Mouse (Mus musculus): Measurements from ENCODE around the gene Gm13691.
A peak's percentile ranks its signal among the peaks of the same experiment; 100 is the strongest.
"Not testable (repeated sequence)": the region's sequence is repeated elsewhere in the genome, so short reads cannot be mapped to it uniquely, and the experiment has no call there.

Gm13691 gene

GRCm38 (mm10) chr2:83990253-83990652 is at the start of gene Gm13691:
Gm13691 (plus strand) TSS chr2:83990553.
- DNase-seq (ENCODE audit: low spot score), result not testable (repeated sequence)

- peak; percentile 63 for DNase-seq (ENCODE audit: low spot score)
These were observed 49.4 kb upstream of the Gm13691 start, which contains the start of gene Zswim2 for GRCm38 (mm10) chr2:83940931-83941361. Zswim2 (minus strand) TSS chr2:83941228.

- no peak for DNase-seq (ENCODE audit: low spot score)
These were observed 49.0 kb upstream of the Gm13691 start for GRCm38 (mm10) chr2:83941378-83941777.

GRCm38 (mm10) chr2:83941792-83942191 is 48.6 kb upstream of the Gm13691 start:
- no peak for DNase-seq (ENCODE audit: low spot score)

GRCm38 (mm10) chr2:83955393-83955792 is 35.0 kb upstream of the Gm13691 start, which contains the start of gene Gm13698:
Gm13698 (plus strand) TSS chr2:83955693.
- DNase-seq (ENCODE audit: low spot score), result not testable (repeated sequence)

GRCm38 (mm10) chr2:83961203-83961602 is 29.1 kb upstream of the Gm13691 start, which contains the start of gene Gm13693:
Gm13693 (plus strand) TSS chr2:83961503.
- not testable (repeated sequence) for DNase-seq (ENCODE audit: low spot score)

- DNase-seq (ENCODE audit: low spot score), result not testable (repeated sequence)
These were observed 23.3 kb upstream of the Gm13691 start, which contains the start of gene Gm13695 for GRCm38 (mm10) chr2:83967013-83967412. Gm13695 (plus strand) TSS chr2:83967313.

- DNase-seq (ENCODE audit: low spot score), result not testable (repeated sequence)
These were observed 17.5 kb upstream of the Gm13691 start, which contains the start of gene Gm13696 for GRCm38 (mm10) chr2:83972823-83973222. Gm13696 (plus strand) TSS chr2:83973123.

GRCm38 (mm10) chr2:83978633-83979032 is 11.7 kb upstream of the Gm13691 start, which contains the start of gene Gm13694:
Gm13694 (plus strand) TSS chr2:83978933.
- DNase-seq (ENCODE audit: low spot score), result not testable (repeated sequence)

- not testable (repeated sequence) for DNase-seq (ENCODE audit: low spot score)
These were observed 5.9 kb upstream of the Gm13691 start, which contains the start of gene Gm13697 for GRCm38 (mm10) chr2:83984443-83984842. Gm13697 (plus strand) TSS chr2:83984743.

GRCm38 (mm10) chr2:83993639-83994255 is 3.4 kb downstream of the Gm13691 start:
- not testable (repeated sequence) for DNase-seq (ENCODE audit: low spot score)

GRCm38 (mm10) chr2:83994526-83994925 is 4.2 kb downstream of the Gm13691 start:
- not testable (repeated sequence) for DNase-seq (ENCODE audit: low spot score)

- DNase-seq (ENCODE audit: low spot score), result no peak
These were observed 18.6 kb downstream of the Gm13691 start for GRCm38 (mm10) chr2:84008913-84009312.

GRCm38 (mm10) chr2:84009818-84010217 is 19.5 kb downstream of the Gm13691 start:
- no peak for DNase-seq (ENCODE audit: low spot score)

- DNase-seq (ENCODE audit: low spot score), result no peak
These were observed 24.2 kb downstream of the Gm13691 start for GRCm38 (mm10) chr2:84014572-84014971.

GRCm38 (mm10) chr2:84016291-84016690 is 25.9 kb downstream of the Gm13691 start:
- DNase-seq (ENCODE audit: low spot score), result not testable (repeated sequence)

GRCm38 (mm10) chr2:84018330-84018729 is 28.0 kb downstream of the Gm13691 start:
- DNase-seq (ENCODE audit: low spot score), result no peak

- DNase-seq (ENCODE audit: low spot score), result no peak
These were observed 29.4 kb downstream of the Gm13691 start for GRCm38 (mm10) chr2:84019519-84020305.

GRCm38 (mm10) chr2:84021930-84022329 is 31.6 kb downstream of the Gm13691 start:
- DNase-seq (ENCODE audit: low spot score), result no peak

- no peak for DNase-seq (ENCODE audit: low spot score)
These were observed 32.6 kb downstream of the Gm13691 start for GRCm38 (mm10) chr2:84022905-84023304.

- no peak for DNase-seq (ENCODE audit: low spot score)
These were observed 33.0 kb downstream of the Gm13691 start for GRCm38 (mm10) chr2:84023319-84023718.

GRCm38 (mm10) chr2:84025217-84025616 is 34.9 kb downstream of the Gm13691 start:
- DNase-seq (ENCODE audit: low spot score), result no peak

- no peak for DNase-seq (ENCODE audit: low spot score)
These were observed 42.2 kb downstream of the Gm13691 start for GRCm38 (mm10) chr2:84032505-84032904.

Measured in testis, postnatal 14 days (tissue).